Mouse (Mus musculus) retina, postnatal 7 days (tissue): ENCODE measurements around the gene Lum.

Experiments
- DNase-seq: peaks from one replicate; pipeline ENCODE4 v3.0.0-alpha.2; 2012; ENCODE audit warnings: low read depth, low spot score

Lum gene

DNA sequence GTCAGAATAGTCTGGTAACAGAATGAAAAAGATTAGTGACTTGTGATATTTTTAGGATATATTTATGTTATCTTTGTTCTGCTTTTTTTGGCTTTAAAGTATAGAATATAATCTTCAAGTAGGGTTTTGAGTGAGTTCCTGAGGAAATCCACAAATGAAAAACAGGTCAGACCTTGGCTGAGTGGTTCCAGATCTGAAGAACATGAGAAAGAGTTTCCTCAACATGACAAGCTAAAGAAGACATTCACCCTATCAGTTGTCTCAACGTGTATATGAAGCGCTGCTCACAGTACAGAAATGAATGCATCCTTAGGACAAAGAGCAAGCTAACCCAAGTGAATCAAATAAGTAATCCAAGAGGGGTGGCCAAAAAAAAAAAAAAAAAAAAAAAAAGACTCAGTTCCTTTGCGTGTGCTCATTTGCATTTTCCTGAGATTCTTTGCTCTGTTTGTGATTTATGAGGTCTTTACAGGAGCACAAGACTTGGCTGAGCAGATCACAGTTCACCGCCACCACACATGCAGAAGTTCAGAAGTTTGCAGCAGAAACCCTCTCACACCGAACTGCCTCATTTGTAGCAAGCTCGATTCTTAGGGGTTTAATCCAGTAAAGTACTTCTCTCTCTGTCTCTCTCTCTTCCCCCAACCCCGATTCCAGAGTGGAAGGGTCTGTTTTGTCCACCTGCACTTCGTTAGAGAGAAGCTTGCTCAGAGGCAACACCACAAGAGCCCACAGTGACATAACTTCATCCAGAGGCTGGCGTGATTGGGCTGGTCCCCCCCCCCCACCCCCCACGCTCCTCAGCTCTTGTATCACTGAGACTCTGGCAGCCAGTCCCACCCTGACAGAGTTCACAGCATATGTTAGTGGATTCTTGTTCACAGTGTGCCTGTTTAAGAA lies at the start of gene Lum:
Gene Lum (plus strand): TSS at position 172 of the 900 bp plus-strand sequence.
- DNase-seq: no peak

DNA sequence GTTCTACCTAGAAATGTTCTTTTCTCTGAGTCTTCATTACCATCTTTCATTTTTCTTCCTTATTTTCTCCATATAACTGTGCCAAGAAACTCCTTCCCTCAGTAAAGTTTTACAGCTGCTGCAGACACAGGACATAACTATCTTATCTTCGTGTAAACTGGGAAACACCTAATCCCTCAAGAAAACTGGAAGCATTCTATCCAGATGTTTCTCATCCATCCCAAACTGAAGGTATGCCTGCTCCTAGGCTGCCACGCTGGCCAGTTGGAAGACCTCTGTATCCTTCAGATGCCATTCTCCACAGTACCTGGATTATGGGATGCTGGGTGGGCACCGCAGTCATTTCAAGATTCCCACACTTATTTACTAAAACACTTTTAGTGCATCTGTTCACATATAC lies 41.6 kb upstream of the Lum start:
- no peak for DNase-seq

DNA sequence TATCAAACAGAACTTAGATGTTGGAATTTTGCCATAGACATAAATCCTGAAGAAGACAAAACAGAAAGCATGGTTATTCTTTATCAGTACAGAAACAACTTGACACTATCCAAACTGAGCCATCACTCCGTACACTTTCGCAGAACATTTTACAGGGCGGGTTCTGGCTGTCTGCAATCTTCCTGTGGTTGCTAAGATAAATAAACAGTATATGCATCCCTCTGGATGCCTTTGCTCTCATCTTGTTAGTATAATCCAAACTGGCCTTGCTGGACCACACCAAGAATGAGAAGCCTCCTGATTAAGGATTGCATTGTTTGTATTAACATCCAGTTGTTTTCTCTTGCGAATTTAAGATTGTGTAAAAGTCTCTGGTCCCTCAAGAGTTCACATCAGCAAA lies 29.2 kb upstream of the Lum start:
- no peak for DNase-seq

DNA sequence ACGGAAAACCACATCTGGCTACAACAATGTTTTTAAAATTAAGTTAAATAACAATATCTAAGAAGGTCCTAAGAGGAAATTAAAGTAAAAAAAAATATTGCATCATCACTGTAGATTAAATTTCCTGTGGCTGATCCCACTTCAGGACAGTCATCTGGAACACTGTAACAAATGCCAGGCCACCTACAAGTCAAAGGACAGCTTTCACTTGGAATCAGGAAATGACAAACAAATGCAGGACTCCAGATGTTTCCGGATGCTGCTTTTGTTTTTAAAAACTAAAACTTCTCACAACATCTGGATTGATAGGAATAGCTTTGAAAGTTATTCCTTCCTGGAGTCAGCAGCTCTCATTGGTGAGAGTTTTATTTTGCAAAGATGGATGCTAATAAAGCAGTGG lies 28.0 kb upstream of the Lum start:
- DNase-seq: no peak

DNA sequence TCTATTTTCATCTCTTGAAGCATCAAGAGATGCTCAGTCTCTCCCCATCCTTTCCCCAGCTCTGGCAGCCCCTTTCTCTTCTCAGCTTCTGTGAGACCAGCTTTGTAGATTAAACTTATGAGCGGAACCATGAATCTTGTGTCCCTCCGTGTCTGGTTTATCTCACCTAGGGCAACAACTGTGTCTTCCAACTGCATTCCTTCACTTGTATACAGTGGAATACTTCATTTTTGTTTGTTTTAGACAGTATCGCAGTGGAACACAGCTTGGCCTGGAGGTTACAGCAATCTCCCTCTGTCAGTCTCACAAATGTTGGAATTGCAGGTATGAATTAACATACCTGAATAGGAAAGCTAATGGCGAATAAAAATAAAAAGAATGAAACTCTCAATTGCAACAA lies 26.7 kb upstream of the Lum start:
- no peak for DNase-seq

DNA sequence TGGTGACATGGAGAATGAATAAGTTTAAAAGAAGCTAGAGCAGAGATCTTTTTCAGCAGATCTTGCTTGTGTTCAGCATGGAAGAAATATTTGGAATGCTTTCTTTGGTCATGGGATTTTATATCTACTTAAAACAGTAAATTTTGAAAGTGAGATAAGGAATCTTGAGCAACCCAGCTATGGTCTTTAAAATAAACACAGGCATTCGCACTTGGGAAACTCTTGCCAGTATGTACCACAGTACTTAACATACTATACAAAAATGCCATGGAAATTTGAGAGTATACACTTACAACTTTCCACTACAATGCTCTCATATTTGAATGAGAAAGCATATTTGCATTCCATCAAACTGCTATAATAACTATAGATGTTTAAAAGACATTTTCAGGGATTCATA lies 17.2 kb upstream of the Lum start:
- no peak for DNase-seq

DNA sequence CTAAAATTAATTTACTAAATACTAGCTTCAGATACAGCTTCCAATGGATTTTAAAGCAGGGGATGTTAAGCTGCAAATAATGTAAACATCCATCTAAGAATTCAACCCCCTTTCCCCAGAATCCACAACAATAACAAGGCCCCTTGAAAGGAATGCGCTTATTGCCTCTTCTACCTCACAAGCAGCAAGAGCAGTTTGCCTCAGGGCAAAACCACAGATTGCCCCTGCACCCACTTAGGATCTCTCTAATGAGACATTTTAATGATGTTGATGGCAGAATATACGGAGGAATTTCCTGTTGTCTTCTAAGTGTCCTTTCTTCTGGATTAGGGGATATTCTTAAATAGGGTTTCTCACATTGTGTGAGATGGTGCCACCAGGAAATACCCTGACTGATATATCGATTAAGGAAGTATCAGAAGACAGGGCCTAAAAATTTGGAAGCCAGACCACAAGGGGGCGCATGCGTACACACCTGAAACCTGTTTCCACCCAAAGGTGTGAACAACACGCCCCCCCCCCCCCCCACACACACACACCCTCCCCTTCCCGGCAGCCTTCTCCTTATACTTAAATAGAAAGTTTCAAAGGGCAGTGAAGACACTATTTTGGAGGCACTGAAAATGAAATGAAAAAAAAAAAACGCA lies 2.7 kb downstream of the Lum start:
- DNase-seq: no peak

DNA sequence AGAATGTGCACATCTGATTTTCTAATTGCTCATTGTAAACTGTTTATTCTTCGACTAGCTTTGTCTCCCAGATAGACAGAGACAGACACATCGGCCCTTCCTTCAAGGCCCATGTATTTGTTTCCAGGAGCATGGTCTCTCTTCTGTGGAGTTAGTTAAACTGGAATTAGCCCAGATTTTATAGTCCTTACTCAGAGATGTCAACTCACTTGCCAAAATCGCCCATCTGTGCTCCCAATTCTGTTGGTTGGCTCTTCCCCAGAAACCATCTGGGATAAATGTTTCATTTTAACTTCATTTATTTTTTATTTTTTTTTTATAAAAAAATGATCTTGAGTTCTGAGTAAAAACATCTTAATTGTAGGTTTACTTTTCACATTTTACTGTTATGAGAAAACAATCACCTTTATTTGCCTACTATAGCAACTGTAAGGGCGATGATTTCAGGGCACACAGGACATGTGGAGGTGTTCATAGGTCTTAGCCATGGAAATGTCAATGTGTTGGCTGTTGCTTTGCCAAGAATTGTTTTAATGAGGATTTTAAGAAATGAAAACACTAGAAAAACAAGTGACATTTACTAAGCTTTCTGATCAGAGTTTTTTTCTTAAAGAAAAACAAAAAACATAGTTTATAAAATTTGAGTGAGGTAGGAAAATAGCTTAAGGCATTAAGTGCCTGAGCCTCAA lies 17.8 kb downstream of the Lum start:
- no peak for DNase-seq

DNA sequence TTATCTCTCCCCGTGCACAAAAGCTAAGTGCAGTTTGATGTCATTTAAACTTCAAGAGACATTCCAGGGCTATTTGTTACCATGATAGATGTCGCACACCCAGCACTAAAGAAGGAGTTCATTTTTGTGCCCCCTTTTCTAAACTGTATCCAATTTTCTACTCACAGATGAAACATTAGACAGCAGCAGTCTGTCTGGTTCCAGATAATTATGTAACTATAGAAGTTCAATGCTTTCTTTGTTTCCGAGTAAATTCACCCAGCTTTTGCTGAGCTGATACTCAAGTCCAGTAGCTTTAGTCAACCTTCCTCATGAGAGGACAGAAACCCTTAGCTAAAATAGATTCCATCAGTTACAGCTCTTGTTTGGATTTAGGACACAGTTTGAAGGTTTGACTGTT lies 19.2 kb downstream of the Lum start:
- DNase-seq: no peak

DNA sequence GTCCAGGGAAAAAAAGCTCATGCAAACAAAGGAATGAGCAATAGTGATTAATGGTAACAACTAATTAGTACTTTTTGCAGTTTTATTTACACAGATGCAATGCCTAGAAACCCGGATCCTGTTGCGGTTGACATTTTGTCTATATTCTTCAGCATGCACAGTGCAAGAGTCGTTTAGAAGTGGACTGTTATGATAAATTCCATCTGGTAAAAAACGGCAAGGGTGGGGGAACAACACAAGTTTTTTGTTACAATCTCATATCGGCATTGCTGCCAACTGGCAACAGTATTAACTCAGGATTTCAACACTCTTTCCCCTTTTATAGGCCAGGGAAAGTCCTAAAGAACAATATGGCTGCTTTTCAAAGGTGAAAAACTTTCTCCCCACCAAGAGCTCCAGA lies 22.2 kb downstream of the Lum start:
- DNase-seq: no peak

DNA sequence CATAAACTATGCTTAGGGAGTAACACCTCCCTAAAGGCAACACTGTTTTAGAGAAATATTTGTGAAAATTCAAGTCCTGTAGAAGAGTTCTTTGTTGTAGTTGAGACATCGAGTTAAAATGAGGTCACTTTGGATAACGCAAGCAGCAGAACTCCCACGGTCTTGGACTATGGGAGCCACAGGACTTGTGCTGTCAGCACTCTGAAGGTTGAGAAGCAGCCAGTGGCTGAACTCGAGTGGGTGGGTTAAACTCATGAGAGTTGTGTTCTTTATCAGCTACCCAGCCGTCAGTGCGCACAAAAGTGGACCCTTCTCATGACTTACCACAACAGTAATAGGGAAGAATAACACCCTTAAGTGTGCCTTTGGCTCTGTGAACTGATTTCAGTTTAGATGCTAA lies 24.6 kb downstream of the Lum start:
- DNase-seq: no peak

DNA sequence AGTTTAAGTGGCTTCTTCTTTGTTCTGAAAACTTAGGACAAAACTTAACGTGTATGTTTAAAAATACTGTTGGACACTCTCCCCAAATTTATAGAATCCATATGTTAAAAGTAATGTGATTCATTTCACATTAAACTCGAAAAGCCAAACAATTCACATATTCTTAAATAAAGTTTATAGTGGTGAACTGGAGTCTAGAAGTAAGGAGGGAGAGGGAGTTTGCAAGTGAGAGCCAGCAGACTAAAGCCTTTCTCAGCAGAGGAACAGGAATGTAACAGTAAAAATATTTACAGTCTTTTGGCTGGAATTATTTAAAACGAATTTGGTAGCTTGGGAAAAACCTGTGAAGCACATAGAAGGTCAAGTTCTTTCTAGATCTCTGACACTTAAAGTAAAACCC lies 26.1 kb downstream of the Lum start:
- no peak for DNase-seq

DNA sequence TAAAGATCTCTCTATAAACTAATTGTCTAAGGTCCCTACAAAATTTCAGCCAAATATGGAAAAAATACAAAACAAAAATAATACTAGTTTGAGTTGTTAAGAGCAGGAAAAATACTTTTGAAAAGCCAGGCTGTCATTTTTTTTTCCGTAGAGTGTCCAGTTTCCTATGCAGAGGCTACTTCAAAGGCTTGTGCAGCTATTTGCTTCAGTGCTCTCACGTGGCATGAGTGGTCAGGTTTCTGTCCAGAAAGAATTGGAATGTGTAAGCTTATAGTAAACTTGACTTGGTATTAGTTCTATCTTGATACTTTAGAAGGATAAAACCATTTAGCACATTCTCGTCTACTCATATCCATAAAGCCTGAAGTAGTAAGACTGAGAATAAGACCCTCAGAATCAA lies 26.8 kb downstream of the Lum start:
- no peak for DNase-seq

DNA sequence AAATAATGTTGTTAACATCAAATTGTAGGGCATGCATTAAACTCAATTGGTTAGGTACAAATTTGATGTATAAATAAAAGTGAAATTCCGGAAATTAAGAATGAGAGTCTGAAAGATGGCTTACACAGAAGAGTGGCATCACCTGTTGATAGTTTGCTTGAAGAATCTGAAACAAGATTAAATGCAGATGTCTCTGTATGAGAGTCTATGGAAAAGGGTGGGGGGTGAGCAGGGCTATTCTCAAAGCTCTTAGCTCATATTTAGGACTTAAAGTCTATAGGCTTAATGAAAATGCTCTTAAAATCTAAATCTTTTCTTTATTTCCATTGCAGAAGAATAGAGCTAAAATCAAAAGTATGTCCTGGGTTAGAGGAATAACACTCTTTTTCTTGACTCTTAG lies 30.8 kb downstream of the Lum start:
- DNase-seq: no peak

DNA sequence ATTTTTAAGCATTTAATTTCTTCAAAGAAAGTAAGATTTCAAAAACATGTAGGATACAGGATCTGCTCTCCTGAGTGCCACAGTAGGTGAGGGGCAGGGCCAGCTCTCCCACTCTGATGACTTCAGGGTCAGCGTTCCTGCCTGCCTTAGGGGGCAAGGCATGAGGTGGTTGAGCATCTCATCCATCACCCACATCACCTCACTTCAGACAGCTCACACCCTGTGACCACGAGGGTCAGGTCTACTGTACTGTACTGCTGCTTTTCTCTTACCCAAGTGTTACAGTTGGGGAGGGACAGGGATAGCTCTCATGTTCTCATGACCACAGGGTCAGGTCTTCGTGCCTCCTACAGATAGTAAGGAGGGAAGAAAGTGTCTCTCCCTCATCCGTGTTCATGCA lies 36.8 kb downstream of the Lum start:
- DNase-seq: no peak

DNA sequence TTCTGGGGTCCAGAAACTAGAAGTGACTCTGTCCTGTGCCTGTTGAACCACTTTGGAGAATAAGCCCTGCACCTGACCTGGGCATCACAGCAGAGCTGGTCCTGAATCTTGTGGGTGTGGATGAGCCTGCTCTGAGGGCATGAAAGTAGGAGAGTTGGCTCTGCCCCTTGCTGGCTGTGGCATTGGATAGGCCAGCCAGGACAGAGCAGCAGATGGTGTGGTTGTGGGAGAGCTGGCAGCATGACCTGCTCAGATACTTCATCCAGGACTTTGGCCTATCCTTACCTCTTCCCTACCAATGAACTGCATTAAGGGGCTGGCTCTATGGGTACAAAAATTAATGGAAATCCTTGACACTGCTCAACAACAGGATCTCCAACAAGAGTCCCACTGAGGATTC lies 38.3 kb downstream of the Lum start:
- DNase-seq: no peak

DNA sequence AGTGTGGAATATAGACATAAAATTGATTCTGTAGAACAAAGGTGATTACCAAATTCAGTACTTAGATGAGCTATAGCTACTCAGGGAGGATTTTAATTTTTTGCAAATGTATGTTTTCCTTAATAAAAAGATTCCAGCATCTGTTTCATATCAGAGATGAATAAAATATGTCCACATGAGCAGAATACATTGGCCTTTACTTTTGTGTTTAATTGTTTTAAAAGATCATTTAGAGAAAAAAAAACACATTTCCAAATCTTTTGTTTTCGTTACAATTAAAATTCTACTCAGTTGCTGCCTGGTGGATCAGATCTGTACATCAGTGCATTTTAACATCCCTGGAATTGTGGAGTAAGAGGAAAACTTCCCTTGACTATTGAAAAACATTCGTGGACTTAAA lies 41.7 kb downstream of the Lum start, which contains the start of gene Kera:
Gene Kera (plus strand): TSS at position 301 of the 400 bp plus-strand sequence.
- no peak for DNase-seq
